Mouse (Mus musculus): Measurements from ENCODE around the gene Olig3.

- TF ChIP-seq CTCF (IDR thresholded peaks at IDR 0.05) (no peak), POLR2A (IDR thresholded peaks at IDR 0.05; ENCODE audit: insufficient read depth, low read depth, low read length) (no peak), EP300 (IDR thresholded peaks at IDR 0.05; ENCODE audit: insufficient read depth, low read depth, low read length) (no peak)
Observed at GRCm38 (mm10) chr10:19349326-19349725, 7.0 kb upstream of the Olig3 start.

All from heart, adult 2 months (tissue).